Mouse (Mus musculus): ENCODE data around the gene Ercc1. TPM values are rescaled to one million over a fixed set of nuclear protein-coding genes. Genes with fewer than 3 reads are reported as not detected.
A peak's percentile ranks its signal among the peaks of the same experiment; 100 is the strongest.

The Ercc1 gene
- polyA plus RNA-seq, 1 experiment from 2014 or later: 32.8 TPM

DNA sequence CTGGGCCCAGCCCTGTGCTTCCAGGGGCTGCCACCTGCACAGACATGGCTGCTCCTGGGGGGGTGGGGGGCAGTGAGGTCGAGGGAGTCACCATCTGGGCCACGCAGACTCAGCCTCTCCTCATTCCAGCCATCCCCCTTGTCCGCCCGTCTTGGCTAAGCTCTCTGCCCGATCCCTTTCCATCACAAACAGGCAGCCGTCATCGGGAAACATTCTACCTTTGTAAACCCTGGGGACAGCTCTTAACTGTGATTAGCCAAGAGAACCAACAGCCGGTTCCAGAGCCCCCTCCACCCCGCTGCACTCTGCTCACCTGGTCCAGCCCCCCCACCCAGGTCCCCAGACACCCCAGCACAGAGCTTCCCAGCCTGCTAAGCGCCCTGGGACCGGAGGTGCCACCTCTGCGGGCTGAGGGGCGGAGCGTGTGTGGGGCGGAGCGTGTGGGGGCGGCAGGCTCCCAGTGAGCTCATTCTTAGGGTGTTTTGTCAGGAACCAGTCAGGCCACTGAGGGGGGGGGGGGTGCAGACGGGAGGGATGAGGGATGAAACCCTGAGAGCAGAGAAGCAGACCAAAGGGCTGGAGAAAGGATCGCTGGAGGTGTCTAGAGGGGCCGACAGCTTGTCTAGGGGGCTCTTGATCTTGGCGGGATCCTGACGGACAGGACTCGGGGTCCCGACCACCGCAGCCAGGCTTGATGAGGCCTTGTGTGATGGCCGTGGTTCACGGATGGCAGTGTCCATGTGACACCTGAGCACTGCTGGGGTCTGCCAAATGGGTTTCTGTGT lies 55.1 kb downstream of the Ercc1 start:
- Histone ChIP-seq H3K27ac (replicated peaks) (0 out of 2 replicates have a peak overlapping the region, but pooled peaks have one; percentile 40), H3K27me3 (ENCODE audit: control insufficient read depth, insufficient read depth, low read length) (no peaks in the 10 kb centered on the region; the same call in 1 of the 2 replicates), H3K36me3 (ENCODE audit: control insufficient read depth, insufficient read depth, low read length) (peaks cover 5% of the 10 kb centered on the region), H3K9ac (ENCODE audit: low read length) (peak overlapping the region; percentile 43), H3K9me3 (ENCODE audit: control insufficient read depth, low read length) (no peaks in the 10 kb centered on the region), H3K4me1 (replicated peaks; ENCODE audit: control insufficient read depth, insufficient read depth) (no peaks in the 10 kb centered on the region), H3K4me3 (ENCODE audit: low read depth, low read length) (peak overlapping the region; percentile 23), H3K4me2 (replicated peaks; ENCODE audit: low read depth) (peak overlapping the region; percentile 55)
- TF ChIP-seq CTCF (IDR thresholded peaks at IDR 0.05; ENCODE audit: low read depth) (no peak), EP300 (optimal IDR thresholded peaks at IDR 0.05) (no peak)
- peak; percentile 67 for ATAC-seq (ENCODE audit: low FRiP score, low TSS enrichment)
- peak; percentile 88 for DNase-seq (ENCODE audit: low spot score)
- WGBS: 3% methylated on average over 26 of the region's 27 CpGs

DNA sequence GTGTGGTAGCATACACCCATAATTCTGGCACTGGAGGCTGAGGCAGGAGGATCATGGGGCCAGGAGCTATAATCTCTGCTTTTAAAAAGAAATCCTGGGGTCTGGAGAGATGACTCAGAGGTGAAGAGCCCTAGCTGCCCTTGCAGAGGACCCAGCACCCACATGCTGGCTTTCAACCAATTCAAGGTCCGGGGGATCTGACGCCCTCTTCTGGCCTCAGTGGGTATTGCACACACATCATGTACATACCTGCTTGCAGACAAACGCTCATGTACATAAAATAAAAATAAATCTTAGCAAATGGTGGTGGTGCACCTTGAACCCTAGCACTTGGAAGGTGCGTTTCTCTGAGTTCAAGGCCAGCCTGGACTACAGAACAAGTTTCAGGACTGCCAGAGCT lies 56.4 kb downstream of the Ercc1 start:
- H3K9me3 ChIP-seq (ENCODE audit: control insufficient read depth, low read length): no peaks in the 10 kb centered on the region
- H3K4me2 ChIP-seq (replicated peaks; ENCODE audit: low read depth): no peak overlapping the region
- no peaks in the 10 kb centered on the region for H3K4me1 ChIP-seq (replicated peaks; ENCODE audit: control insufficient read depth, insufficient read depth)
- no peak for TF ChIP-seq EP300 (optimal IDR thresholded peaks at IDR 0.05)
- TF ChIP-seq CTCF (IDR thresholded peaks at IDR 0.05; ENCODE audit: low read depth): peak; percentile 39
- 86% methylated on average over 4 of the region's 4 CpGs for WGBS
- no peaks in the 10 kb centered on the region; the same call in 1 of the 2 replicates for H3K27me3 ChIP-seq (ENCODE audit: control insufficient read depth, insufficient read depth, low read length)
- ATAC-seq (ENCODE audit: low FRiP score, low TSS enrichment): no peak
- H3K9ac ChIP-seq (ENCODE audit: low read length): no peak overlapping the region
- H3K36me3 ChIP-seq (ENCODE audit: control insufficient read depth, insufficient read depth, low read length): no peaks in the 10 kb centered on the region
- H3K27ac ChIP-seq (replicated peaks): no peak overlapping the region
- no peak overlapping the region for H3K4me3 ChIP-seq (ENCODE audit: low read depth, low read length)
- DNase-seq (ENCODE audit: low spot score): no peak

DNA sequence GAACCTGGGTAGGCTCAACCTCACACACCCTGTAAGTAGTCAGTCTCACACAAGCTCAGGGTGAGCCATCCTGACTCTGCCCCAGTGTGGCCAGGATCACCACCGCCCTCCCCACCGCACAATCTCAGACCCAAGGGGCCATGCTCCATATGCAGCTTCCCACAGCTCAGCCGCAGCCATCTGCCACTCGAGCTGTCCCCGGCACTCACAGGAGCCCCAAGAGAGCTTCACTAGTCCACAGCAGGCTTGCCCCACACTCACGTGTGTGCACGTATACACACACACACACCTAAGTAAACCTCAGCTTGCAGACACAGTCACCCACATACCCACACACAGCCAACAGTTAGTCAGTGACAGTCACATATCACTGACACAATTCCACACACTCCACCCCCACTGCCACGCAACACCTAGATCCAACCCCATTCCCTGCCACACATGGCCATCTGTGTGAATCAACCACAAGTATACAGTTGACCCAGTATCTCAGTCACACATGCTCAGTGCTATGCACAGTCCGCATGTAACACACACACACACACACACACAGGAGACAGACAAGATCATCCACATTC lies 58.0 kb downstream of the Ercc1 start:
- Histone ChIP-seq H3K4me1 (replicated peaks; ENCODE audit: control insufficient read depth, insufficient read depth) (no peaks in the 10 kb centered on the region), H3K4me3 (ENCODE audit: low read depth, low read length) (no peak overlapping the region), H3K36me3 (ENCODE audit: control insufficient read depth, insufficient read depth, low read length) (no peaks in the 10 kb centered on the region), H3K27me3 (ENCODE audit: control insufficient read depth, insufficient read depth, low read length) (no peaks in the 10 kb centered on the region; the same call in 1 of the 2 replicates), H3K9me3 (ENCODE audit: control insufficient read depth, low read length) (no peaks in the 10 kb centered on the region), H3K27ac (replicated peaks) (no peak overlapping the region), H3K4me2 (replicated peaks; ENCODE audit: low read depth) (no peak overlapping the region), H3K9ac (ENCODE audit: low read length) (no peak overlapping the region)
- no peak for TF ChIP-seq CTCF (IDR thresholded peaks at IDR 0.05; ENCODE audit: low read depth)
- TF ChIP-seq EP300 (optimal IDR thresholded peaks at IDR 0.05): no peak
- 80% methylated on average over 9 of the region's 9 CpGs for WGBS
- DNase-seq (ENCODE audit: low spot score) (no peak), ATAC-seq (ENCODE audit: low FRiP score, low TSS enrichment) (no peak)

DNA sequence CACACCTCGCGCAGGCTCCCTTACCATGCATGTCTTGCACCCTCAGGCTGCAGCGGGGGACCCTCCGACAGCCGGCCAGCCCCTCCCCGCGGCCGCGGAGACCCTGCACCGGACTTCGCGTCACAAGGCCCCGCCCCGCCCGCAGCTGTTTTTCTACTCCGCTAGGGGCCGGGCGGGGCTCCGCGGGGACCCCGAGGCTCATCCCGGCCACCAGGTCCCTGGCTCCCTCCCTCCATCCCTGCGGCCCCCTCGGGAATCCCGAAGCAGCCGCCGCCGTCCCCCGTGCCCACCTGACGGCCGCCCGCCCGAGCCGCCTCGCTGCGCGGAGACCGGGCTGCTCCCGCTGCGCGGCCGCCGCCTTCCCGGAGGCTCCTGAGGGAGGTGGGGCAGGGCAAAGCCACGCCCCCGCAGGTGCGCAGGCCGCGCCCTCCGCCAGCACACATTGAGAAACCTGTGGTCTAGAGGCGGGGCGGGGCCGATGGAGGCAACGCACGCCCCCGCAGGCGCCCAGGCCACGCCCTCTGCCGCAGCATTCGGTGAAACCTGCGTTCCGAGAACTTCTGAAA lies 59.2 kb downstream of the Ercc1 start, which contains the start of gene Klc3:
Klc3 (minus strand) TSS at position 374 of the 566 bp plus-strand sequence.
- no peaks in the 10 kb centered on the region for H3K9me3 ChIP-seq (ENCODE audit: control insufficient read depth, low read length)
- H3K36me3 ChIP-seq (ENCODE audit: control insufficient read depth, insufficient read depth, low read length): no peaks in the 10 kb centered on the region
- WGBS: under 1% methylated on average over 56 of the region's 62 CpGs
- no peaks in the 10 kb centered on the region for H3K4me1 ChIP-seq (replicated peaks; ENCODE audit: control insufficient read depth, insufficient read depth)
- peak within 1 kb of the TSS; percentile 95 for H3K4me2 ChIP-seq (replicated peaks; ENCODE audit: low read depth)
- DNase-seq (ENCODE audit: low spot score) (peak; percentile 92), ATAC-seq (ENCODE audit: low FRiP score, low TSS enrichment) (peak; percentile 84)
- H3K9ac ChIP-seq (ENCODE audit: low read length): peak within 1 kb of the TSS; percentile 62
- TF ChIP-seq EP300 (optimal IDR thresholded peaks at IDR 0.05) (no peak), CTCF (IDR thresholded peaks at IDR 0.05; ENCODE audit: low read depth) (no peak)
- H3K27ac ChIP-seq (replicated peaks): no peak within 1 kb of the TSS
- no peaks in the 10 kb centered on the region; the same call in 1 of the 2 replicates for H3K27me3 ChIP-seq (ENCODE audit: control insufficient read depth, insufficient read depth, low read length)
- H3K4me3 ChIP-seq (ENCODE audit: low read depth, low read length): peak within 1 kb of the TSS; percentile 53

DNA sequence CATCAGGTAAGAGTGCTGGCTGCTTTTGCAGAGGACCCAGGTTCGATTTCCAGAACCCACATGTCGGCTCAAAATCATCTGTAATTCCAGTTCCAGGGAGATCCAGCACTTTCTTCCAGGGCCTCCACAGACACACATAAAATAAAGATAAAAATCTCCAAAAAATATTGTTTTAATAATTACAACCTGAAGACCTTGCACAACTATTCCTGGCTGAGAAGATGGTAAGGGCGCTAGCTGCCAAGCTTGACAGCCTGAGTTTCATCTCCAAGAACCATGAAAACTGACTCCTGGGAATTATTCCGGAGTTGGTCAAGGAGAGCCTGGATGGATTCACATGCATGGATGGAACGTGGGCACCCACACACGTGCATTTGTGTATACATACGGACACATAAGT lies 59.9 kb downstream of the Ercc1 start, which contains the start of gene Ckm:
Ckm (plus strand) TSS at position 301 of the 400 bp plus-strand sequence.
- Histone ChIP-seq H3K36me3 (ENCODE audit: control insufficient read depth, insufficient read depth, low read length) (no peaks in the 10 kb centered on the region), H3K9me3 (ENCODE audit: control insufficient read depth, low read length) (no peaks in the 10 kb centered on the region), H3K9ac (ENCODE audit: low read length) (peak within 1 kb of the TSS; percentile 62), H3K4me2 (replicated peaks; ENCODE audit: low read depth) (peak within 1 kb of the TSS; percentile 95), H3K4me1 (replicated peaks; ENCODE audit: control insufficient read depth, insufficient read depth) (no peaks in the 10 kb centered on the region), H3K27me3 (ENCODE audit: control insufficient read depth, insufficient read depth, low read length) (no peaks in the 10 kb centered on the region; the same call in 1 of the 2 replicates), H3K4me3 (ENCODE audit: low read depth, low read length) (peak within 1 kb of the TSS; percentile 53), H3K27ac (replicated peaks) (no peak within 1 kb of the TSS)
- ATAC-seq (ENCODE audit: low FRiP score, low TSS enrichment) (no peak), DNase-seq (ENCODE audit: low spot score) (no peak)
- 47% methylated on average over 7 of the region's 7 CpGs for WGBS
- no peak for TF ChIP-seq EP300 (optimal IDR thresholded peaks at IDR 0.05)
- no peak for TF ChIP-seq CTCF (IDR thresholded peaks at IDR 0.05; ENCODE audit: low read depth)

Data from stomach, postnatal 0 days (tissue).